Mouse (Mus musculus): Measurements from ENCODE around the gene Zfp213.

- TF ChIP-seq CTCF (IDR thresholded peaks at IDR 0.05; ENCODE audit: extremely low read depth, insufficient read depth, low read length) (no peak), POLR2A (IDR thresholded peaks at IDR 0.05; ENCODE audit: extremely low read depth, insufficient read depth, low read length) (no peak)
Measured at GRCm38 (mm10) chr17:23542835-23543234, 21.2 kb downstream of the Zfp213 start.

Data from cortical plate, adult 2 months (tissue).